Mouse (Mus musculus) liver, embryonic 13.5 days (tissue): ENCODE measurements around the gene Gm8024. TPM values are rescaled to one million over a fixed set of nuclear protein-coding genes. Genes with fewer than 3 reads are reported as not detected.
"Not testable (repeated sequence)": the region's sequence is repeated elsewhere in the genome, so short reads cannot be mapped to it uniquely, and the experiment has no call there.

Experiments
- ATAC-seq: fragments of 200-750 bp; cut with Nextera tagmentation; 2 replicates; pipeline ENCODE4 v1.8.0; 2017; ENCODE audit warnings: low read depth, mild to moderate bottlenecking, moderate number of reproducible peaks, moderate library complexity
- DNase-seq: peaks from one replicate; pipeline ENCODE4 v3.0.0; 2022
- H3K27ac ChIP-seq: fragments of 300-500 bp; sonication (generic); 2 replicates; pipeline ENCODE4 v1.5.1; 2015; ENCODE audit warnings: moderate library complexity, mild to moderate bottlenecking, inconsistent platforms
- H3K27me3 ChIP-seq: fragments of 300-500 bp; sonication (generic); 2 replicates; pipeline ENCODE4 v1.6.1; 2015; ENCODE audit warnings: mild to moderate bottlenecking, inconsistent platforms
- H3K36me3 ChIP-seq: fragments of 300-500 bp; sonication (generic); 2 replicates; pipeline ENCODE4 v1.6.1; 2015; ENCODE audit warnings: mild to moderate bottlenecking, inconsistent platforms
- H3K4me1 ChIP-seq: fragments of 300-500 bp; sonication (generic); replicated peaks from 2 replicates; pipeline ENCODE4 v1.6.1; 2015; ENCODE audit warnings: inconsistent platforms
- H3K4me2 ChIP-seq: fragments of 300-500 bp; sonication (generic); 2 replicates; pipeline ENCODE4 v1.6.1; 2015; ENCODE audit warnings: inconsistent platforms, mild to moderate bottlenecking, moderate library complexity
- H3K4me3 ChIP-seq: fragments of 300-500 bp; sonication (generic); replicated peaks from 2 replicates; pipeline ENCODE4 v1.5.1; 2015; ENCODE audit warnings: mild to moderate bottlenecking, inconsistent platforms
- H3K9ac ChIP-seq: fragments of 300-500 bp; sonication (generic); 2 replicates; pipeline ENCODE4 v1.6.1; 2015; ENCODE audit warnings: mild to moderate bottlenecking, inconsistent platforms
- H3K9me3 ChIP-seq: fragments of 300-500 bp; sonication (generic); replicated peaks from 2 replicates; pipeline ENCODE4 v1.6.1; 2016; ENCODE audit warnings: inconsistent platforms
- whole genome bisulfite sequencing: fragments of 180-500 bp; shearing (Covaris S2); methylation state at CpG from one replicate; pipeline ENCODE4 v1.1.7; 2015; ENCODE audit not compliant: insufficient replicate concordance; 5-methylcytosine and 5-hydroxymethylcytosine counted together
- polyA plus RNA-seq: library from polyadenylated mRNA; unstranded; fragments of >200 nt; fragmentation: Nextera tagmentation; extraction: Ambion mirVana; gene quantifications from 2 replicates; pipeline ENCODE4 v1.2.1, GENCODE M21; 2015

The Gm8024 gene
- not detected in 2 replicates for polyA plus RNA-seq

GRCm38 (mm10) chr14:42524182-42524581 is at the start of gene Gm8024:
Gm8024 (minus strand) TSS chr14:42524282.
- not testable (repeated sequence) for H3K27me3 ChIP-seq, DNase-seq, H3K4me1 ChIP-seq, H3K9ac ChIP-seq, H3K9me3 ChIP-seq, H3K27ac ChIP-seq, H3K4me3 ChIP-seq, H3K36me3 ChIP-seq, H3K4me2 ChIP-seq, ATAC-seq
- 83% methylated on average over 1 of the region's 3 CpGs for WGBS

DNA sequence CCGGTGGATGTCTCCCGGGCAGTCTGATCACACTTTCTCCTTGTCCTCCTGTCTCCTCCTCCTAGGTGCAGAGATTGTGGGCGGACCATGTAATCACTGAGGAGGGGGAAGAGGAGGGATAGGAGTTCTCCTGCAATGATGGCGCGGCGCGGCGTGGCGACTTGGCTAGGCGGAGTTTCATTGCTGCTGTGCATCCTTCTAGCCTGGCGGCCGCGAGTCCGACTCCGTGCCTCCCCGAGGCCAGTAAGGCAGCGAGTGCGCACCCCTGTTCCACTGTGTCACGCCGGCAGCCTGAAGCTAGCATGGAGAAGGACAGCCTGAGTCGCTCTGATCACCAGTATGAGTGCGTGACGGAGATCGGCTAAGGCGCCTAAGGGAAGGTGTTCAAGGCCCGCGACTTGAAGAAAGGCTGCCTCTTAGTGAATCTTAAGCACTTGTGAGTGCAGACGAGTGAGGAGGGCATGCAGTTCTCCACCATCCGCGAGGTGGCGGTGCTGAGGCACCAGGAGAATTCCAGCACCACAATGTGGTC is 19.2 kb upstream of the Gm8024 start:
- 5% methylated on average over 21 of the region's 31 CpGs for WGBS
- not testable (repeated sequence) for DNase-seq, ATAC-seq

GRCm38 (mm10) chr14:42542316-42543169 is 18.5 kb upstream of the Gm8024 start:
- H3K4me2 ChIP-seq, H3K4me1 ChIP-seq, H3K27ac ChIP-seq, H3K36me3 ChIP-seq, DNase-seq, H3K9ac ChIP-seq, H3K27me3 ChIP-seq, ATAC-seq, H3K9me3 ChIP-seq, H3K4me3 ChIP-seq: not testable (repeated sequence)
- WGBS, result 12% methylated on average over 21 of the region's 29 CpGs

More for the DNA sequence above, 19.2 kb upstream of the Gm8024 start:
- not testable (repeated sequence) for H3K4me3 ChIP-seq, H3K9ac ChIP-seq, H3K4me2 ChIP-seq, H3K27ac ChIP-seq, H3K4me1 ChIP-seq, H3K9me3 ChIP-seq, H3K36me3 ChIP-seq, H3K27me3 ChIP-seq

- ATAC-seq, H3K36me3 ChIP-seq, H3K4me3 ChIP-seq, H3K27me3 ChIP-seq, H3K4me2 ChIP-seq, H3K9ac ChIP-seq, DNase-seq, H3K9me3 ChIP-seq, H3K27ac ChIP-seq, H3K4me1 ChIP-seq: not testable (repeated sequence)
- WGBS, result 54% methylated on average over 2 of the region's 3 CpGs
These were observed 21.8 kb downstream of the Gm8024 start, which contains the start of gene Gm8020 for GRCm38 (mm10) chr14:42502249-42502648. Gm8020 (minus strand) TSS chr14:42502349.

Other genes starting within 250 kb of the Gm8024 start
- gene Gm9611, start 226.9 kb downstream of the Gm8024 start, polyA plus RNA-seq, result not detected in 2 replicates
- gene Gm7995, start 214.1 kb downstream of the Gm8024 start, polyA plus RNA-seq, result not detected in 2 replicates
- not detected in 2 replicates for gene Gm8005, start 84.6 kb downstream of the Gm8024 start, polyA plus RNA-seq
- not detected in 2 replicates for gene Gm8011, start 60.4 kb downstream of the Gm8024 start, polyA plus RNA-seq
- not detected in 2 replicates for gene Gm8020, start 21.9 kb downstream of the Gm8024 start, polyA plus RNA-seq
- not detected in 2 replicates for gene Gm17124, start 75.6 kb upstream of the Gm8024 start, polyA plus RNA-seq
- gene Gm3633, start 117.6 kb upstream of the Gm8024 start, polyA plus RNA-seq, result not detected in 2 replicates
- not detected in 2 replicates for gene Gm10378, start 131.7 kb upstream of the Gm8024 start, polyA plus RNA-seq
- not detected in 2 replicates for gene Gm3015, start 244.5 kb upstream of the Gm8024 start, polyA plus RNA-seq